Mouse (Mus musculus) adrenal gland (tissue): ENCODE data around the gene Mnt.

Source experiments
- intact Hi-C: fragments of 180-260 bp; cut with DNase I; formaldehyde crosslinking; loops from one replicate; pipeline ENCODE4 v1.15.1; 2025

Mnt gene

GRCm38 (mm10) chr11:74831191-74831605, 478 bp downstream of the Mnt start:
- intact Hi-C loops = no loop called here

GRCm38 (mm10) chr11:74831606-74832451, 1.1 kb downstream of the Mnt start:
- intact Hi-C loops = no loop called here

DNA sequence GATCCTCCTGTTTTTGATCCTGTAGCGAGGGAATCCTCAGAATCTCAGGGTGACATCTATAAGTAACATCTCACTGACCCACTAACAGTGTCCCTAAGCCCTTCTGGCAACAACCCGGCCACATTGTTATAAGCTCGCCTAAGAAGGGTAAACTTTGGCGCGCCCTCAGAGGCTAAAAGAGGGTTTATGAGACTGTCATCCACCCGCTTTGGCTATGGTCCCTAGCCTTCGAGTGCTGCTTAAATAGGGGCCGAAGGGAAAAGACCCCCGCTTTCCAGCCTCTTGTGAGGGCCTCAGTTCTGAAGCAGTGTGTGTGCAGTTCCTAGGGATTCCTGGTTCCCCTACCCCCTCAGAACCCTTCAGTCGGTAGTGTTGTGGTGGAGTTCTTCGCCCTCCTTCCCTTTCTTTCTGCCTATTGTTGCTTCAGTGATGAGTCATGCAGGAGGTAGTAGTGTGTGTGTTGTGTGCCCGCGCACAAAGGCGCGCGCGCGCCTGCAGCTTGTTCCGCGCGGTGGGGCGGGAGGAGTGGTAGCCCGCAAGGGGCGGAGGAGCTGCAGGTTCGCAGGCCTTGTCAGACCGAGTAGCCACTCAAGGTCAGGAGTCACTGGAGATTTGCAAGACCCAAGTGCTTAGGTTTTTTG, 1.9 kb downstream of the Mnt start:
- intact Hi-C loops = no loop called here

DNA sequence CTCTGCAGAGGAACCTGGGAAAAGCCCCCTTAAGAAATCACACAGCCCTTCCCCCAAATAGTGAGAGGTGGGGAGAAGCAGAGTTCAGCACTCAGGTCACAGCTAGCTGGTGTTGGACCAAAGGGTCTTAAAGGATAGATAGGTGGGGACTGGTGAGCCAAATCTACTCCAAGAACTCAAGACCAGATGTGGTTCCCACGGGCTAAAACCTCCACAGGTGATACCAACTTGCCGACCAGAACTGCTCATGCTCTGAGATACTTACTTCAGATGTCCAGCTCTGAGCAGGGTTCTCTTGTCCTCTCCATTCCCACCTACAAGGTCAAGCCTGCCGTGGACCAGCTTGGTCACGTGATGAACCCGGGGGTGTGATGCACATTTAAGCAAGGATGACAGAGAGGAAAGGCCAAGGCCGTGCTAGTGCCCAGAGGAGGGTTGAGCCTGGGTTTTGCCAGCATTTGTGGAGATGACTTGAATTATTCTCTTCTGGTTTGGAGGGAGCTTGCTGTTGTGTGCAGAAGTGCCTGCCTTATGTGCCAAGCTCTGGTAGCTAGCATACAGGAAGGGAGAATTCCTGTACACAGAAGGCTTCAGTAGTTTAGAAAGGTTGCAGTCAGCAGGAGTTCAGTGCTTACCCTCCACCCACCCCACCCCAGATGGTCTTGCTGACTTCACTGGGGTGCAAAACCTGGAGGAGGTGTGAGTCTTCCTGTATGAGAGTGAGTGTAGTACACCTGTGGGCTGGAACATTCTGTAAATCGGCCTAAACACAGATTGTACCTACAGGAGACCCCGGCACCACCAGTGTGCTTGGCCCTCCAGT, 3.0 kb downstream of the Mnt start:
- intact Hi-C loops = no loop called here

DNA sequence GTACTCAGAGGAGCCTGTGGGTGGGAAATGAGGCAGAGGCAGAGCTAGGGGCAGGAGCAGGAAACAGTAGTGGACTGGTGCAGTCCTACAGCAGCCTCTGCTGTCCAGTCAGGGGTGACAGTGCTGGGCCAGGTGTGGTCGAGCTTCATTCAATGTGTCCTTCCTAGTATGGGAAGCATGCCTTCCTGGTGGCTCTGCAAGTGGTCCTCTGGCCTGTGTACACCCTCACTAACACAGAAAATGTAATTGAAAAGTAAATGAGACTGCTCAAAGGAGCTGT, 3.6 kb downstream of the Mnt start:
- intact Hi-C loops = no loop called here

DNA sequence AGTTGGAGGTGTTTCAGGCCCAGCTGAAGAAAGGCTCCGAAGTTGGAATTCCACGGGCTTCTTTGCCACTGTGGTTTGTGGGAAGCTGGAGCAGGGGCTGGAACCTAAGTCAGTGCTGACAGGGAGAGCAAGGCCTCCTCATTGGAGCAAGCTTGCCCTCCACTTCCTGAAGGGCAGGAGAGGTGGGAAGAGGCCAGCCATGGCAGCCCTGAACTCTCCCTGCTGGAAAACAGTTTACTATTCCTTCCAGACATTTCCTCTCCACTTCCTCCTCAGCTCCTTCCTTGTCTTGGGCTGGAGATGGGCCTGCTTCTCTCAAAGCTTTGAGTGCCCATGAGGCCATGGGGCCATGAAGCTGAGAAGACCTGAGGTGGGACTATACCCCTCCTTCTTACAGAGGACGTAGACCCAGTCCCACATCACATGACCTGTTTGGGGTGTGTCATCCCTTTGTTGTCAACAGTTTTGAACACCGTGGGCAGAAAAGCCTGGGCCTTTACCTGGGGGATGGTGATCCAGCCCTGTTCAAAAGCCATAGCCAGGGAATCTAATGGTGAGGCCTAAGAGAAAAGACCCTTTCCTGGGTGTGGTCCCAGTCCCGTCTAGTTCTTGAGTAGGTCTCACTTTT, 4.0 kb downstream of the Mnt start:
- intact Hi-C loops = no loop called here

- intact Hi-C loops = no loop called here
Measured at GRCm38 (mm10) chr11:74835593-74836224, 5.0 kb downstream of the Mnt start.

DNA sequence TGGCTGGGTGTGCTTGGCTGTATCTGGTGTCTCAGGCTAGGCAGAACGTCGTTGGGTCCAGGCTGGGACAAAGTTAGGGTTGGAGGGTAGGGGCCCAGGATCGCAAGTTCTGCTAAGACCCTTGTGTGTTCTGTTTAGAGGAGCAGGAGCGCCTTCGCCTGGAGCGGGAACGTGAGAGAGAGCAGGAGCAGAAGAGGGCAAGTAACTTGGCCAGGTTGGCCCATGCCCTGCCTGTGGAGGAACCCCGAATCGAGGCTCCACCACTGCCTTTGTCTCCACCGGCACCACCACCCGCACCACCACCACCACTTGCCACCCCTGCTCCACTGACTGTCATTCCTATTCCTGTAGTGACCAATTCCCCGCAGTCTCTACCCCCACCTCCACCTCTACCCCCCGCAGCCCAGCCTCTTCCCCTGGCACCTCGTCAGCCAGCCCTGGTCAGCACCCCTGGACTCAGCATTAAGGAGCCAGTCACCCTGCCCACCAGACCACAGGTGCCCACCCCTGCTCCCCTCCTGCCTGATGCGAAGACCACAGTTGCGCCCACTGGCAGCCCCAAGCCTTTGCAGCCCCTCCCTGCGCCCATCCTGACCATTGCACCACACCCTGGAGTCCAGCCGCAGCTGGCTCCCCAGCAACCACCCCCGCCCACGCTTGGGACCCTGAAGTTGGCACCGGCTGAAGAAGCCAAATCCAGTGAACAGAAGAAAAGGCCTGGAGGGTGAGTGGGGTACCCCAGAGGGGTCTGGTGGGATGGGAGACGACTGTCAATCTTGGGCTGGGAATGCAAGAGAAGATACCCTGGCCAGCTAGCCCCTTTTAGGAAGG, 5.7 kb downstream of the Mnt start:
- intact Hi-C loops = no loop called here

DNA sequence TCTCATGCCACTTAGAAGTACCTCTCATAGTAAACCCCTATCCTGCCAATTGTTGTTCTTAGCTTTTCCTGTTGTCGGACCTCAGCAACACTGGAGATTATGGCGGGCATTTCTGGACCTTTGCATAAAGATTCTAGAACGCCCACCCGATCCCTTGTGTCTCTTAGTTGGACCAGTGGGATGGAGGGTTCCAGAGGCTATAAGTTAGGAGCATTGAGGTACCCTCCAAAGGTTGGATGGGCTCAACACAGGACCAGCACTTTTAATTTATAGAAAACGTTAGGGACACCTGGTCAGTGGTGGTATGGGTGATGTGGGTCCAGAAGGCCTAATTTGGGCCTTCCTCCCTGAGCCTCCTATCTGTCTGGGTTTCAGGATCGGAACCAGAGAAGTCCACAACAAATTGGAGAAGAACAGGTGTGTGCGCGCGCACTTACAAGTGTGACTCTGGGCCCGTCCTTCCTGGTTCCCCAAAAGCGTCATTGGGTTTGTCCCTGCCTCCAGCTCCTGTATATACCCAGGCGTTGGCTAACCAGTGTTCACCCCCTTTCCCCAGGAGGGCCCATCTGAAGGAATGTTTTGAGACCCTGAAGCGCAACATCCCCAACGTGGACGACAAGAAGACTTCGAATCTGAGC, 6.5 kb downstream of the Mnt start:
- intact Hi-C loops = no loop called here

DNA sequence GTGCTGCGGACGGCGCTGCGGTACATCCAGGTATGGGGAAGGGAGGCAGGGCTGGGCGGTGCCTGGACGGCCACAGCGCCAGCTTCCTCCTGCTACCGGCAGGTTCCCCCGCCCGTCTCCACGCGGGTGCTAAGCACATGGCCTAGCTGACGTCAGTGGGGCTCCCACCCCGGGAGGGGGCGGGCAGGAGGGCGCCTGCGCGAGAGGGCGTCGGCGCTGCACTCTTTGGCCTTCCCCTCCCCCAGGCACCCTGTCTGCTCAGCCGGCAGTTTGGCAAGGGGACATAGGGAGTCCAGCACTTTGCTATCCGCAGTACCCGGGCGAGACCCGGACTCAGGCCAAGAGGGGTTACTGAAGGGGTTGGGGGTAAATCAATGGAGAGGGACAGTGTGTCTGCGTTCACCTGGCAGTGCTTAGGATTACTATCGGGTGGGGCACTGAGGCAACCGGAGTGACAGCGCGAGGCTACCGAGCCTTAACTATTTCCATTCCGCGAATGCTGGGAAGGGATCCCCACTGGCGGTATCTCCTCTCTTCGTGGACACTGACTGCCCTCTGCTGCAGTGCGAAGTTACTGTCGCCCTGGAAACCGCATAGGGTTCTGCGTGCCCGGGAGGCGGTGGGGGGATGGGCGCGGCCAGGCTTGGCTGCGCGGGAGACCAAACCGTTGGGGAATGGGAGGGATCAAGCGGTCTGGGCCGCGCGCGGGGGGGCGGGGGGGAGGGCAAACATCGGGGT, 7.1 kb downstream of the Mnt start:
- intact Hi-C loops = no loop called here

DNA sequence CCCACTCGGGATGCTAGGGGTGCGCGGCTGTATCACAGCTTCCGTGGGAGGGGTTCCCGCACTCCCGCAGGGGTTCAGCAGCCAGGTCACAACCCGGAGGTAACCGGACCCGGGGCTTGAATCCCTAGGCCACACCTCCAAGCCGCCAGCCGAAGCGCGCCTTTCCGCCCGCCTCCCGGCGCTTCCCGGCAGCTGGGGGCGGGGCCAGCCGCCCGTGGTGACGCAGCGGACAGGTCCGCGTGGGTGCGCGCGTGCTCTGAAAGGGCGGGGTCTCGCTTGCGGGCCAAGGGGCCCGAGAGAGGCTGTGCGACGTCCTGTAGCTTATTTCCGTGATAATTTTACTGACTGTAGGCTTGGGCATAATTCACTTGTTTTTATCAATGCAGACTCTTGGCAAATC, 7.7 kb downstream of the Mnt start:
- intact Hi-C loops = no loop called here

GRCm38 (mm10) chr11:74838971-74839370, 8.3 kb downstream of the Mnt start:
- intact Hi-C loops = no loop called here

DNA sequence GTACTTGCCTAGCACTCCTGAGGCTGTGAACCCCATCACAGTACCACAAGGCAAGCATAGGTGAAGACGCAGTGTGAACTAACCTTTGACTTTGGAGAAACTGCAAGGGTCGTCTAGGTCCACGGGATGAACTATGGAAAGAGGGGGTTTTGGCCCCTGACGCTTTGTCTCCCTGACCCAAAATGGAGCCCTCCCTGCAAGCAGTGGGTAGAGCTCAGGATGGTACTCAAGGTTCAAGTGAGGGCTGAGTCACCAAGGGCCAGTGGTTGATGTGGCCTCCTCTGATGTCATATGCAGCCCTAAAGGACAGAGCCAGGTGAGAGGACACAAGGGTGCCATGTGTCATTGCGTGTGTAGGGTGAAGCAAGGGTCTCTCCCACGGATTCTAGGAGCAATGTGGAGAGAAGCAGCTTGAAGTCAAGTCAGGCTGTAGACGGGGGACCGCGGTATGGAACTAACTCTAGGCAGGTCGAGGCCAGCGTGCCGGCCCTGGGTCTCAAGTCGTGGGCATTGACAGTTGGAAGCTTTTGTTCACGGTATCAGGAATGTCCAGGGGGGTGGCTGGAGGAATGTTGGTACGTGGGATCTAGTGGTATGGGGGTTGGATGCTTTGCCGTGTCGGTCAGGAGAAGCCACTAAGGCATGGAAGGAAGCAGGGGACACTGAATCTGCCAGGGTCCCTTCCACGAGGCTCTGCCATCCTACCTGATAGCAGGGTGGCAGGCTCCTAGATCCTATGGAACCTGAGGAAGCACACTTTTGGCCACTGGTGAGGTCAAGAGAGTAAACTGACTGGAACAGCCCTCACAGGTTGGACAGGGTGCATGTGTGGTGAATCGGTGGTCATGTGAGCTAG, 9.4 kb downstream of the Mnt start:
- intact Hi-C loops = loop anchor here (10.0 kb wide), 1 partner anchor 205 kb away; no protein-coding TSS in a partner anchor

DNA sequence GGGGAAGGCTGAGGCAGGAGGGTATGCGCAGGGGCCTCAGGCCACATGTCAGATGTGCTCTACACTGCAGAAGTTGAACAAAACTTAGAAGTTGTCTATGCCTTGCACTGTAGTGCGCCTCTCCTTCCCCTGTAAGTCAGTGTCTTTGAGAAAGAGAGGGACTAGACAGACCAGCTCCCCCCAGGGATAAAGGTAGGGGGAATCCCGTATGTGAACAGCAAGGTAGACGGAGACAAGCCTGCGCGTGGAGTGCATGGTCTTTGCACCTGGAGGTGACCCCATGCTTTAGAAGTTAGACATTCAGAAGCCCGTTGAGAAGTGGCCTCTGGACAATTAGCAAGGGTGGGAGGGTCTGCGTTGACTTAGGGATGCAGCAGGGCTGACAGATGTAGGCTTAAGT, 10.0 kb downstream of the Mnt start:
- intact Hi-C loops = loop anchor here (10.0 kb wide), 1 partner anchor 206 kb away; no protein-coding TSS in a partner anchor

DNA sequence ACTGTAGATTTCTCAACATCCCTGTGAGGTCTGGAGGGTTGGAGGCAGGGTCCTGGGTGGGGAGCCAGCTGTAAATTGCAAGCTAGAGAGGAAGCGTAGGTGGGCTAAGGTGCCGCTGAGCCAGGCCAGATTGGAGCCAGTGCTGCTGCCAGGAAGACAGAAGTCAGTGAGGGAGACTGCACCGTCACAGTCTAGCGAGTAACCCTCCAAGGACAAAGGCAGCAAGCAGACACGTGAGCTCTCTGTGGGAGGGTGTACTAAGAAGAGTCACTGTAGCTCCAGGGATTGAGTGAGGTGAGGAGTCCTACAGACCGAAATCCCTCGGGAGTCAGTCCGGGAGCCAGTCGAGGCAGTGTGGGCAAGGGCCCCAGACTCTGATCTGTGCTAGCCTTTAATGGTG, 10.6 kb downstream of the Mnt start:
- intact Hi-C loops = loop anchor here (10.0 kb wide), 1 partner anchor 207 kb away; no protein-coding TSS in a partner anchor

DNA sequence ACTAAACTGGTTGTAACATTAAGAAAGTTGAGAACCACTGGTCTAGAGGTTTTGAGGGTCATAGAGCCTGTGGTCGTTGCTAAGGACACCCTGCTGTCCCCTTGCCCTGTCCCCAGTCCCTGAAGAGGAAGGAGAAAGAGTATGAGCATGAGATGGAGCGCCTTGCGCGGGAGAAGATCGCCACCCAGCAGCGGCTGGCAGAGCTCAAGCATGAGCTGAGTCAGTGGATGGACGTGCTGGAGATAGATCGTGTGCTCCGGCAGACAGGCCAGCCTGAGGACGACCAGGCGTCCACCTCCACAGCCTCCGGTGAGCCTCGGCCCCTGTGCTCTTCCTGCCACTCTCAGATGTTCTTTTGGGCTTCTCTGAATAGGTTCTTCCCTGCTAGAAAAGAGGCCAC, 11.3 kb downstream of the Mnt start:
- intact Hi-C loops = loop anchor here (10.0 kb wide), 1 partner anchor 207 kb away; no protein-coding TSS in a partner anchor

DNA sequence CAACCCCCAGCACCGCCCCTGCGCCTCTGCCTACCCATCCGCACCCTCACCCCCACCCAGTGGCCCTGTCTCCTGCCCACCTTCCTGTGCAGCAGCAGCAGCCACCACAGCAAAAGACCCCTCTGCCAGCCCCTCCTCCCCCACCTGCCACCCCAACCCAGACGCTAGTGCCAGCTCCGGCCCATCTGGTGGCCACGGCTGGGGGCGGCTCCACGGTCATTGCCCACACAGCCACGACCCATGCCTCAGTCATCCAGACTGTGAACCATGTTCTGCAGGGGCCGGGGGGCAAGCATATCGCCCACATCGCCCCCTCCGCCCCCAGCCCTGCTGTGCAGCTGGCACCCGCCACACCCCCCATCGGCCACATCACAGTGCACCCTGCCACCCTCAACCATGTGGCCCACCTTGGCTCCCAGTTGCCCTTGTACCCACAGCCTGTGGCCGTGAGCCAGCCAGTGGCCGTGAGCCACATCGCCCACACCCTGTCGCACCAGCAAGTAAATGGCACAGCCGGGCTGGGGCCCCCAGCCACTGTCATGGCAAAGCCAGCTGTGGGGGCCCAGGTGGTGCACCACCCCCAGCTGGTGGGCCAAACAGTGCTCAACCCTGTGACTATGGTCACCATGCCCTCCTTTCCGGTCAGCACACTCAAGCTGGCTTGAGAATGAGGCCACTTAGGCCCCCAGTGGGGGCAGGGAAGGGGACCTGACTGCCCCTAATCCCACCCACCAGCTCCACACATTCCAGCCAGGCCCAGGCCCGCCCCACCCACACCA, 12.1 kb downstream of the Mnt start:
- intact Hi-C loops = loop anchor here (10.0 kb wide), 1 partner anchor 208 kb away; no protein-coding TSS in a partner anchor
